Mouse (Mus musculus) MEL (cell line): ENCODE measurements around the gene Trak1. TPM values are rescaled to one million over a fixed set of nuclear protein-coding genes. Genes with fewer than 3 reads are reported as not detected.
A peak's percentile ranks its signal among the peaks of the same experiment; 100 is the strongest.

ENCODE experiments used
- DNase-seq: peaks from one replicate; pipeline ENCODE4 v3.0.0; 2011; ENCODE audit warnings: low read depth, low spot score
- H3K27ac ChIP-seq: 2 replicates; pipeline ENCODE4 v1.5.1; 2012; ENCODE audit warnings: low read depth, mild to moderate bottlenecking, control low read depth, low read length, moderate library complexity; ENCODE audit not compliant: control insufficient read depth
- H3K27me3 ChIP-seq, 2 experiments: fragments of 150-350 bp in 1 of 2; sonication (generic) in 1 of 2; 2 replicates each; pipeline ENCODE4 v1.6.1; 2012; ENCODE audit warnings: low read length in 2 of 2, mild to moderate bottlenecking in 2 of 2, improper control_type of control experiment in 1 of 2, moderate library complexity in 1 of 2; ENCODE audit not compliant: insufficient read depth in 2 of 2, control insufficient read depth in 1 of 2
- H3K36me3 ChIP-seq, 2 experiments: 2 replicates each; pipeline ENCODE4 v1.6.1; 2012 to 2014; ENCODE audit warnings: low read length in 2 of 2, improper control_type of control experiment in 1 of 2, inconsistent platforms in 1 of 2, mild to moderate bottlenecking in 1 of 2; ENCODE audit not compliant: insufficient read depth in 2 of 2, control insufficient read depth in 1 of 2
- H3K4me1 ChIP-seq, 2 experiments: fragments of 150-350 bp in 1 of 2; sonication (generic) in 1 of 2; 2 replicates each; pipeline ENCODE4 v1.6.1; 2012; ENCODE audit warnings: low read length in 2 of 2, improper control_type of control experiment in 1 of 2, mild to moderate bottlenecking in 1 of 2; ENCODE audit not compliant: insufficient read depth in 2 of 2, control insufficient read depth in 1 of 2
- H3K4me3 ChIP-seq, 2 experiments: fragments of 150-350 bp in 1 of 2; sonication (generic) in 1 of 2; 2 replicates each; pipeline ENCODE4 v1.5.1; 2012; ENCODE audit warnings: low read depth in 2 of 2, low read length in 2 of 2, mild to moderate bottlenecking in 2 of 2, moderate library complexity in 2 of 2, control low read depth in 1 of 2, improper control_type of control experiment in 1 of 2; ENCODE audit not compliant: control insufficient read depth in 1 of 2, insufficient read depth in 1 of 2
- H3K79me2 ChIP-seq: 2 replicates; pipeline ENCODE4 v1.6.1; 2012; ENCODE audit warnings: mild to moderate bottlenecking, low read length, moderate library complexity; ENCODE audit not compliant: control insufficient read depth, poor library complexity, insufficient read depth
- H3K9ac ChIP-seq: 2 replicates; pipeline ENCODE4 v1.6.1; 2012; ENCODE audit warnings: low read depth, mild to moderate bottlenecking, control low read depth, low read length, moderate library complexity; ENCODE audit not compliant: control insufficient read depth, poor library complexity, severe bottlenecking
- H3K9me3 ChIP-seq: fragments of 150-350 bp; sonication (generic); replicated peaks from 2 replicates; pipeline ENCODE4 v1.6.1; 2012; ENCODE audit warnings: mild to moderate bottlenecking, low read length, improper control_type of control experiment, moderate library complexity; ENCODE audit not compliant: insufficient read depth
- CHD2 ChIP-seq: IDR thresholded peaks from 2 replicates; pipeline ENCODE4 v1.6.1; 2011; ENCODE audit warnings: low read length, improper control_type of control experiment
- E2F4 ChIP-seq: IDR thresholded peaks from 2 replicates; pipeline ENCODE4 v1.6.1; 2011; ENCODE audit warnings: low read depth, low read length, improper control_type of control experiment, borderline replicate concordance
- EP300 ChIP-seq, 2 experiments: IDR thresholded peaks; 2 replicates each; pipeline ENCODE4 v1.6.1; 2011; ENCODE audit warnings: improper control_type of control experiment in 2 of 2, low read length in 2 of 2, low read depth in 1 of 2, mild to moderate bottlenecking in 1 of 2
- ETS1 ChIP-seq: IDR thresholded peaks from 2 replicates; pipeline ENCODE4 v1.6.1; 2012; ENCODE audit warnings: low read depth, mild to moderate bottlenecking, inconsistent platforms, low read length, improper control_type of control experiment, moderate library complexity
- GATA1 ChIP-seq: IDR thresholded peaks from 2 replicates; pipeline ENCODE4 v1.6.1; 2011; ENCODE audit warnings: low read depth, low read length, improper control_type of control experiment
- JUND ChIP-seq: IDR thresholded peaks from 2 replicates; pipeline ENCODE4 v1.6.1; 2011; ENCODE audit warnings: low read depth, mild to moderate bottlenecking, improper control_type of control experiment, low read length
- KAT2A ChIP-seq: conservative IDR thresholded peaks from 2 replicates; pipeline ENCODE4 v1.6.1; 2012; ENCODE audit warnings: low read depth, low read length, improper control_type of control experiment, inconsistent platforms
- MAX ChIP-seq: IDR thresholded peaks from 2 replicates; pipeline ENCODE4 v1.6.1; 2011; ENCODE audit warnings: low read length, improper control_type of control experiment
- MEF2A ChIP-seq: IDR thresholded peaks from 2 replicates; pipeline ENCODE4 v1.6.1; 2014; ENCODE audit warnings: low read depth, mild to moderate bottlenecking, inconsistent platforms, low read length, improper control_type of control experiment; ENCODE audit not compliant: poor library complexity, insufficient replicate concordance, severe bottlenecking; ENCODE audit errors: extremely low read depth
- MYC ChIP-seq: IDR thresholded peaks from 2 replicates; pipeline ENCODE4 v1.6.1; 2011; ENCODE audit warnings: low read depth, mild to moderate bottlenecking, low read length, improper control_type of control experiment, moderate library complexity
- NELFE ChIP-seq: IDR thresholded peaks from 2 replicates; pipeline ENCODE4 v1.6.1; 2011; ENCODE audit warnings: low read depth, low read length, improper control_type of control experiment
- POLR2AphosphoS2 ChIP-seq: IDR thresholded peaks from 2 replicates; pipeline ENCODE4 v1.6.1; 2011; ENCODE audit warnings: low read length, improper control_type of control experiment
- POLR2AphosphoS5 ChIP-seq: IDR thresholded peaks from 2 replicates; pipeline ENCODE4 v1.6.1; 2012; ENCODE audit warnings: low read depth, borderline replicate concordance, mild to moderate bottlenecking, inconsistent platforms, low read length, moderate library complexity, mixed read lengths
- RAD21 ChIP-seq: IDR thresholded peaks from 2 replicates; pipeline ENCODE4 v1.6.1; 2011; ENCODE audit warnings: mild to moderate bottlenecking, low read depth, low read length, improper control_type of control experiment
- RCOR1 ChIP-seq: IDR thresholded peaks from 2 replicates; pipeline ENCODE4 v1.6.1; 2012; ENCODE audit warnings: low read depth, mild to moderate bottlenecking, inconsistent platforms, low read length, improper control_type of control experiment
- TAL1 ChIP-seq: IDR thresholded peaks from 2 replicates; pipeline ENCODE4 v1.6.1; 2012; ENCODE audit warnings: mild to moderate bottlenecking, inconsistent platforms, low read length, moderate library complexity, mixed read lengths
- TBP ChIP-seq: IDR thresholded peaks from 2 replicates; pipeline ENCODE4 v1.8.0; 2011; ENCODE audit warnings: low read depth, low read length, improper control_type of control experiment
- TCF12 ChIP-seq: IDR thresholded peaks from 2 replicates; pipeline ENCODE4 v1.6.1; 2014; ENCODE audit warnings: low read depth, mild to moderate bottlenecking, inconsistent platforms, low read length, improper control_type of control experiment, moderate library complexity
- UBTF ChIP-seq: IDR thresholded peaks from 2 replicates; pipeline ENCODE4 v1.6.1; 2012; ENCODE audit warnings: low read depth, mild to moderate bottlenecking, inconsistent platforms, low read length, improper control_type of control experiment, moderate library complexity, borderline replicate concordance; ENCODE audit not compliant: insufficient read depth
- USF1 ChIP-seq: IDR thresholded peaks from 2 replicates; pipeline ENCODE4 v1.6.1; 2014; ENCODE audit warnings: low read depth, mild to moderate bottlenecking, inconsistent platforms, low read length, improper control_type of control experiment, moderate library complexity
- USF2 ChIP-seq, 2 experiments: IDR thresholded peaks; 2 replicates each; pipeline ENCODE4 v1.6.1; 2011 to 2012; ENCODE audit warnings: improper control_type of control experiment in 2 of 2, low read length in 2 of 2, borderline replicate concordance in 1 of 2, inconsistent platforms in 1 of 2, low read depth in 1 of 2, mild to moderate bottlenecking in 1 of 2; ENCODE audit not compliant: insufficient read depth in 1 of 2
- ZC3H11A ChIP-seq: IDR thresholded peaks from 2 replicates; pipeline ENCODE4 v1.6.1; 2012; ENCODE audit warnings: low read depth, mild to moderate bottlenecking, inconsistent platforms, low read length, improper control_type of control experiment
- ZKSCAN1 ChIP-seq: IDR thresholded peaks from 2 replicates; pipeline ENCODE4 v1.6.1; 2012; ENCODE audit warnings: low read depth, mild to moderate bottlenecking, inconsistent platforms, low read length, improper control_type of control experiment, moderate library complexity
- polyA plus RNA-seq, 2 experiments: library from polyadenylated mRNA; stranded (reverse) in 1 of 2; unstranded in 1 of 2; fragments of >175 nt in 1 of 2; fragments of >200 nt in 1 of 2; gene quantifications; 2 replicates each; pipeline versions ENCODE4 v1.2.1 to v1.2.4; 2012; ENCODE audit warnings: low replicate concordance in 2 of 2, low read depth in 1 of 2; ENCODE audit not compliant: insufficient read length in 2 of 2, insufficient read depth in 1 of 2, missing spikeins in 1 of 2
- total RNA-seq: library from RNA; depleted of rRNA; stranded (reverse); fragments of 300-350 nt; gene quantifications from 2 replicates; pipeline ENCODE4 v1.2.3, GENCODE M21; 2012

Gene Trak1
- total and polyA plus RNA-seq, 3 experiments = 16.2 to 35.5 TPM; not detected in 1

DNA sequence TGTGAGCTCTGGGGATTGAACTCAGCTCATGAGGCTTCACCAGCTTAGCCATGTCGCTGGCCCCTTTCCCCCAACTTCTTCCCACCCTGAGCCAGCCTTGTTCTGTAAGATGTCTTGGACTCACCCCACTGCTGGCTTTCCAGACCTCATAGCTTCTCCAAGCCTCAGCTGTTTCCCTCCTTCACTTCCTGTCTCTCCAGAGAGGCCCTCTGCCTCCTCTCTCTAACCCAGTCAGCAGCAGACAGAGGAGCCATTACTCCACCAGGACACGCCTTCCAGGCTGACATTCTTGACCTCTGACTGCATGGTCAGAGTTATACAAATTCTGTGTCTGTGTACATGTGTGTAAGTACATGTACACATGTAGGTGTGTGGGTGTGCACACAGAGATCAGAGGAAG, 23.1 kb downstream of the Trak1 start:
- peaks cover 11% of the 10 kb centered on the region; the same call in 1 of the 2 replicates for H3K79me2 ChIP-seq
- no peaks in the 10 kb centered on the region; a peak in 2 of 4 replicates for H3K36me3 ChIP-seq
- H3K27ac ChIP-seq = no peak overlapping the region
- peaks cover under 1 to 9% of the 10 kb centered on the region in 2 experiments; a peak in 3 of 4 replicates for H3K4me1 ChIP-seq
- TF ChIP-seq POLR2AphosphoS2 (no peak), ETS1 (peak; percentile 75)
- H3K9ac ChIP-seq = no peak overlapping the region
- H3K4me3 ChIP-seq = no peak overlapping the region
- no peaks in the 10 kb centered on the region for H3K9me3 ChIP-seq
- DNase-seq = peak; percentile 41
- H3K27me3 ChIP-seq = no peaks in the 10 kb centered on the region

DNA sequence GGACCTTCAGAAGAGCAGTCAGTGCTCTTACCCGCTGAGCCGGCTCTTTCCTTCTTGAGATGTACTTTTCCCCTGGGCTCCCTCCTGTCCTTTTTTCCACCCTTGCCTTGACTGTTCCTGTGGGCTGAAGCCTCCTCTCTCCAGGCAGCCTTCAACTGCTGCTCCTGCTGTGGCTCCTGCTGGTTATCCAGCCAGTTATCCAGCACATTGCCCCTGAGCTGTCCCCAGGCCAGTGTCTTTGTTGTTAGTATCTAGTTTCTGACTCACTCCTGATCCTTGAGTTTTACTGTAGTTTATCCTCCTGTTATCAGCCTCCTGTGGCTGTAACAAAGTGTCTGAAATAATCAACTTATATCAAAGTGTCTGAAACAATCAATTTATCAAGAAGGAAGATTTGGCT, 23.8 kb downstream of the Trak1 start:
- Histone ChIP-seq H3K27me3 (no peaks in the 10 kb centered on the region), H3K36me3 (no peaks in the 10 kb centered on the region; a peak in 1 of 4 replicates), H3K4me1 (peaks cover 0 to 5% of the 10 kb centered on the region in 2 experiments; a peak in 3 of 4 replicates), H3K4me3 (no peak overlapping the region), H3K9me3 (no peaks in the 10 kb centered on the region), H3K79me2 (peaks cover 8% of the 10 kb centered on the region; the same call in 1 of the 2 replicates), H3K27ac (no peak overlapping the region), H3K9ac (no peak overlapping the region)
- DNase-seq = no peak
- no peak for TF ChIP-seq MEF2A
- no peak for TF ChIP-seq ZC3H11A
- no peak for TF ChIP-seq GATA1
- TF ChIP-seq RCOR1 = no peak
- no peak for TF ChIP-seq JUND
- TF ChIP-seq TAL1 = no peak
- no peak for TF ChIP-seq MYC
- TF ChIP-seq KAT2A = no peak
- TF ChIP-seq TCF12 = no peak

DNA sequence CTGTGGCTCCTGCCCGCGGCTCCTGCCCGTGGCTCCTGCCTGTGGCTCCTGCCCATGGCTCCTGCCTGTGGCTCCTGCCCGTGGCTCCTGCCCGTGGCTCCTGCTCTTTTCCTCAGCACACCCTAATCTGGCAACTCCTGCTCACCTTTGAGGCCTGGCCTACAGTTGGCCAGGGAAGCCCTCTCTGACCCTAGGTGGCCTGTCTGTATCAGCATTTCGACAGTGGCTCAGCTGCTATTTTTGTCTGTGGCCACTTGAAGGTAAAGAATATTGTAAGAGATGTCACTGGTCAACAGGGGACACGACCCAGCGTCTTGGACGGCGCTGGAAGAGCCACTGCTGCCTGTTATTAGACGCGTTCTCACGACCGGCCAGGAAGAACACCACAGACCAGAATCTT, 24.7 kb downstream of the Trak1 start:
- Histone ChIP-seq H3K4me1 (peaks cover 0 to 5% of the 10 kb centered on the region in 2 experiments; a peak in 3 of 4 replicates), H3K27ac (no peak overlapping the region), H3K79me2 (peaks cover 6% of the 10 kb centered on the region; the same call in 1 of the 2 replicates), H3K4me3 (no peak overlapping the region), H3K36me3 (no peaks in the 10 kb centered on the region), H3K9ac (no peak overlapping the region), H3K9me3 (no peaks in the 10 kb centered on the region), H3K27me3 (no peaks in the 10 kb centered on the region)
- no peak for DNase-seq
- TF ChIP-seq TCF12 = no peak
- TF ChIP-seq USF1 = no peak
- TF ChIP-seq POLR2AphosphoS5 = no peak
- TF ChIP-seq ZKSCAN1 = no peak
- TF ChIP-seq TBP = no peak
- no peak for TF ChIP-seq MEF2A
- TF ChIP-seq RAD21 = no peak
- TF ChIP-seq EP300 (IDR thresholded peaks at IDR 0.05; ENCODE audit: low read depth in 1 of 2, low read length in 2 of 2) = no peak
- no peak for TF ChIP-seq MYC
- no peak for TF ChIP-seq NELFE
- no peak for TF ChIP-seq UBTF
- no peak for TF ChIP-seq CHD2
- no peak for TF ChIP-seq MAX
- no peak for TF ChIP-seq USF2 (IDR thresholded peaks at IDR 0.05; ENCODE audit: borderline replicate concordance in 1 of 2, insufficient read depth in 1 of 2, low read depth in 1 of 2, low read length in 2 of 2)
- no peak for TF ChIP-seq GATA1
- TF ChIP-seq TAL1 = no peak
- TF ChIP-seq E2F4 = no peak
- TF ChIP-seq ZC3H11A = no peak
